Mouse (Mus musculus) hindbrain, embryonic 13.5 days (tissue): ENCODE results near the gene Gm7102. TPM values are rescaled to one million over a fixed set of nuclear protein-coding genes. Genes with fewer than 3 reads are reported as not detected.
"Not testable (repeated sequence)": the region's sequence is repeated elsewhere in the genome, so short reads cannot be mapped to it uniquely, and the experiment has no call there.

ENCODE experiments used
- ATAC-seq: fragments of 200-750 bp; cut with Nextera tagmentation; 2 replicates; pipeline ENCODE4 v1.8.0; 2017; ENCODE audit warnings: moderate TSS enrichment; ENCODE audit not compliant: low FRiP score
- H3K27ac ChIP-seq: fragments of 300-500 bp; sonication (generic); 2 replicates; pipeline ENCODE4 v1.5.1; 2015; ENCODE audit warnings: inconsistent platforms, mild to moderate bottlenecking, moderate library complexity
- H3K27me3 ChIP-seq: fragments of 300-500 bp; sonication (generic); 2 replicates; pipeline ENCODE4 v1.6.1; 2015; ENCODE audit warnings: mild to moderate bottlenecking, inconsistent platforms
- H3K36me3 ChIP-seq: fragments of 300-500 bp; sonication (generic); 2 replicates; pipeline ENCODE4 v1.6.1; 2015; ENCODE audit warnings: mild to moderate bottlenecking, inconsistent platforms
- H3K4me1 ChIP-seq: fragments of 300-500 bp; sonication (generic); replicated peaks from 2 replicates; pipeline ENCODE4 v1.6.1; 2015; ENCODE audit warnings: inconsistent platforms
- H3K4me2 ChIP-seq: fragments of 300-500 bp; sonication (generic); 2 replicates; pipeline ENCODE4 v1.6.1; 2015; ENCODE audit warnings: inconsistent platforms, mild to moderate bottlenecking, moderate library complexity
- H3K4me3 ChIP-seq: fragments of 300-500 bp; sonication (generic); 2 replicates; pipeline ENCODE4 v1.5.1; 2015; ENCODE audit warnings: mild to moderate bottlenecking, inconsistent platforms
- H3K9ac ChIP-seq: fragments of 300-500 bp; sonication (generic); 2 replicates; pipeline ENCODE4 v1.6.1; 2015; ENCODE audit warnings: mild to moderate bottlenecking, inconsistent platforms
- H3K9me3 ChIP-seq: fragments of 300-500 bp; sonication (generic); 2 replicates; pipeline ENCODE4 v1.6.1; 2016; ENCODE audit warnings: inconsistent platforms
- WGBS: fragments of 180-500 bp; shearing (Covaris S2); methylation state at CpG from one replicate; pipeline ENCODE4 v1.1.7; 2015; 5-methylcytosine and 5-hydroxymethylcytosine counted together
- polyA plus RNA-seq: library from polyadenylated mRNA; unstranded; fragments of >200 nt; fragmentation: Nextera tagmentation; extraction: Ambion mirVana; gene quantifications from 2 replicates; pipeline ENCODE4 v1.2.1, GENCODE M21; 2015

The Gm7102 gene
- polyA plus RNA-seq = 0.12 TPM in 1 of 2 replicates, not detected in the other

GRCm38 (mm10) chr19:61175756-61176324 lies at the start of gene Gm7102:
Gene Gm7102, minus strand, starts transcription at chr19:61176309.
- H3K9me3 ChIP-seq = peaks cover 6% of the 10 kb centered on the region; the same call in 1 of the 2 replicates
- no peaks in the 10 kb centered on the region for H3K27me3 ChIP-seq
- peak within 1 kb of the TSS; percentile 52 for H3K4me2 ChIP-seq
- peak within 1 kb of the TSS; percentile 32 for H3K4me3 ChIP-seq
- H3K27ac ChIP-seq = no peak within 1 kb of the TSS
- no peak for ATAC-seq
- WGBS = 29% methylated on average over 39 of the region's 39 CpGs
- no peak within 1 kb of the TSS for H3K9ac ChIP-seq
- no peaks in the 10 kb centered on the region for H3K36me3 ChIP-seq
- no peaks in the 10 kb centered on the region for H3K4me1 ChIP-seq

- Histone ChIP-seq H3K9ac (peak overlapping the region; percentile 58; the same call in 1 of the 2 replicates), H3K4me3 (peak overlapping the region; percentile 56), H3K36me3 (peaks cover 7% of the 10 kb centered on the region; the same call in 1 of the 2 replicates), H3K27me3 (no peaks in the 10 kb centered on the region), H3K9me3 (0 out of 2 replicates have a peak, but pooled peaks cover 3% of the 10 kb centered on the region), H3K27ac (peak overlapping the region; percentile 93; the same call in 1 of the 2 replicates), H3K4me1 (peaks cover 3% of the 10 kb centered on the region), H3K4me2 (peak overlapping the region; percentile 59)
- 29% methylated on average over 53 of the region's 53 CpGs for WGBS
- ATAC-seq = peak; percentile 9
Measured at GRCm38 (mm10) chr19:61224678-61225525, 48.8 kb upstream of the Gm7102 start.

- H3K4me2 ChIP-seq = no peak overlapping the region
- 0 out of 2 replicates have a peak, but pooled peaks cover 3% of the 10 kb centered on the region for H3K9me3 ChIP-seq
- H3K9ac ChIP-seq = no peak overlapping the region
- 92% methylated on average over 6 of the region's 6 CpGs for WGBS
- H3K36me3 ChIP-seq = peaks cover 7% of the 10 kb centered on the region; the same call in 1 of the 2 replicates
- peaks cover 3% of the 10 kb centered on the region for H3K4me1 ChIP-seq
- no peak for ATAC-seq
- no peak overlapping the region for H3K27ac ChIP-seq
- no peak overlapping the region for H3K4me3 ChIP-seq
- H3K27me3 ChIP-seq = no peaks in the 10 kb centered on the region
Measured at GRCm38 (mm10) chr19:61223706-61224328, 47.7 kb upstream of the Gm7102 start.

- not testable (repeated sequence) for ATAC-seq, H3K27me3 ChIP-seq, H3K4me2 ChIP-seq, H3K4me1 ChIP-seq, H3K27ac ChIP-seq, H3K9me3 ChIP-seq, H3K9ac ChIP-seq, H3K36me3 ChIP-seq, H3K4me3 ChIP-seq
- WGBS = 82% methylated on average over 6 of the region's 6 CpGs
Measured at GRCm38 (mm10) chr19:61207506-61207905, 31.4 kb upstream of the Gm7102 start.

- no peak overlapping the region for H3K9ac ChIP-seq
- ATAC-seq = no peak
- no peaks in the 10 kb centered on the region for H3K4me1 ChIP-seq
- no peaks in the 10 kb centered on the region for H3K36me3 ChIP-seq
- no peaks in the 10 kb centered on the region for H3K27me3 ChIP-seq
- no peaks in the 10 kb centered on the region for H3K9me3 ChIP-seq
- H3K4me3 ChIP-seq = no peak overlapping the region
- no peak overlapping the region for H3K27ac ChIP-seq
- no peak overlapping the region for H3K4me2 ChIP-seq
- 23% methylated on average over 10 of the region's 10 CpGs for WGBS
Measured at GRCm38 (mm10) chr19:61199836-61200235, 23.7 kb upstream of the Gm7102 start.

- ATAC-seq = no peak
- Histone ChIP-seq H3K4me2 (no peak overlapping the region), H3K9ac (no peak overlapping the region), H3K27me3 (no peaks in the 10 kb centered on the region), H3K36me3 (no peaks in the 10 kb centered on the region), H3K27ac (no peak overlapping the region), H3K9me3 (no peaks in the 10 kb centered on the region), H3K4me3 (no peak overlapping the region), H3K4me1 (no peaks in the 10 kb centered on the region)
- 12% methylated on average over 13 of the region's 13 CpGs for WGBS
Measured at GRCm38 (mm10) chr19:61199316-61199715, 23.2 kb upstream of the Gm7102 start.

GRCm38 (mm10) chr19:61183590-61183989 lies 7.5 kb upstream of the Gm7102 start, which contains the start of gene Gm6020:
Gene Gm6020, plus strand, starts transcription at chr19:61183890.
- H3K27me3 ChIP-seq, H3K4me1 ChIP-seq, H3K36me3 ChIP-seq, H3K9ac ChIP-seq, H3K4me2 ChIP-seq, H3K4me3 ChIP-seq, ATAC-seq, H3K27ac ChIP-seq: not testable (repeated sequence)
- WGBS = 85% methylated on average over 2 of the region's 2 CpGs
- peaks cover 29% of the 10 kb centered on the region for H3K9me3 ChIP-seq

- Histone ChIP-seq H3K9me3 (no peaks in the 10 kb centered on the region), H3K4me2 (peak overlapping the region; percentile 80), H3K9ac (peak overlapping the region; percentile 65), H3K27me3 (peaks cover 18% of the 10 kb centered on the region), H3K36me3 (no peaks in the 10 kb centered on the region), H3K4me1 (peaks cover 8% of the 10 kb centered on the region), H3K27ac (no peak overlapping the region), H3K4me3 (peak overlapping the region; percentile 45)
- 10% methylated on average over 27 of the region's 27 CpGs for WGBS
- ATAC-seq = peak; percentile 73
Measured at GRCm38 (mm10) chr19:61151701-61152420, 24.2 kb downstream of the Gm7102 start.

- H3K9me3 ChIP-seq = no peaks in the 10 kb centered on the region
- peaks cover 8% of the 10 kb centered on the region for H3K4me1 ChIP-seq
- H3K4me3 ChIP-seq = peak overlapping the region; percentile 45
- no peaks in the 10 kb centered on the region for H3K36me3 ChIP-seq
- peak overlapping the region; percentile 65 for H3K9ac ChIP-seq
- peak overlapping the region; percentile 80 for H3K4me2 ChIP-seq
- ATAC-seq = no peak; the same call in 1 of the 2 replicates
- peaks cover 18% of the 10 kb centered on the region for H3K27me3 ChIP-seq
- 6% methylated on average over 8 of the region's 8 CpGs for WGBS
- no peak overlapping the region for H3K27ac ChIP-seq
Measured at GRCm38 (mm10) chr19:61151372-61151700, 24.8 kb downstream of the Gm7102 start.

GRCm38 (mm10) chr19:61141299-61141698 lies 34.8 kb downstream of the Gm7102 start:
- H3K36me3 ChIP-seq = peaks cover 5% of the 10 kb centered on the region
- 25% methylated on average over 4 of the region's 4 CpGs for WGBS
- H3K4me3 ChIP-seq = peak overlapping the region; percentile 86
- H3K4me1 ChIP-seq = peaks cover 16% of the 10 kb centered on the region
- no peaks in the 10 kb centered on the region for H3K9me3 ChIP-seq
- peak overlapping the region; percentile 78 for H3K4me2 ChIP-seq
- no peak overlapping the region for H3K27ac ChIP-seq
- H3K27me3 ChIP-seq = no peaks in the 10 kb centered on the region
- H3K9ac ChIP-seq = peak overlapping the region; percentile 86
- ATAC-seq = no peak

- H3K9me3 ChIP-seq = no peaks in the 10 kb centered on the region
- peak within 1 kb of the TSS; percentile 78 for H3K4me2 ChIP-seq
- ATAC-seq = peak; percentile 100
- H3K4me1 ChIP-seq = peaks cover 16% of the 10 kb centered on the region
- peak within 1 kb of the TSS; percentile 86 for H3K9ac ChIP-seq
- H3K4me3 ChIP-seq = peak within 1 kb of the TSS; percentile 86
- no peak within 1 kb of the TSS for H3K27ac ChIP-seq
- H3K36me3 ChIP-seq = peaks cover 5% of the 10 kb centered on the region
- H3K27me3 ChIP-seq = no peaks in the 10 kb centered on the region
- WGBS = 1% methylated on average over 18 of the region's 18 CpGs
Measured at GRCm38 (mm10) chr19:61140342-61141206, 35.5 kb downstream of the Gm7102 start, which contains the start of gene Zfp950. Gene Zfp950, minus strand, starts transcription at chr19:61140840.
